Mouse (Mus musculus): ENCODE data around the gene Ankrd50. TPM values are rescaled to one million over a fixed set of nuclear protein-coding genes. Genes with fewer than 3 reads are reported as not detected.

The Ankrd50 gene
- polyA plus RNA-seq, 1 experiment from 2014 or later, result 19.0 TPM

GRCm38 (mm10) chr3:38459507-38460249 is 25.0 kb downstream of the Ankrd50 start:
- H3K36me3 ChIP-seq (replicated peaks), result peaks cover 94% of the 10 kb centered on the region

GRCm38 (mm10) chr3:38457041-38457440 is 27.6 kb downstream of the Ankrd50 start:
- H3K27me3 ChIP-seq (ENCODE audit: poor library complexity, severe bottlenecking), result no peaks in the 10 kb centered on the region
- H3K4me1 ChIP-seq, result no peaks in the 10 kb centered on the region
- no peak overlapping the region for H3K4me3 ChIP-seq
- H3K9me3 ChIP-seq, result no peaks in the 10 kb centered on the region
- WGBS, result 94% methylated on average over 14 of the region's 14 CpGs
- peaks cover 94% of the 10 kb centered on the region for H3K36me3 ChIP-seq (replicated peaks)
- H3K27ac ChIP-seq, result no peak overlapping the region
- DNase-seq (ENCODE audit: extremely low spot score, low spot score), result no peak

More at GRCm38 (mm10) chr3:38459507-38460249, 25.0 kb downstream of the Ankrd50 start:
- H3K9me3 ChIP-seq, result no peaks in the 10 kb centered on the region
- WGBS, result 91% methylated on average over 5 of the region's 5 CpGs
- no peak for DNase-seq (ENCODE audit: extremely low spot score, low spot score)
- no peaks in the 10 kb centered on the region for H3K27me3 ChIP-seq (ENCODE audit: poor library complexity, severe bottlenecking)
- H3K4me3 ChIP-seq, result no peak overlapping the region
- no peaks in the 10 kb centered on the region for H3K4me1 ChIP-seq
- no peak overlapping the region for H3K27ac ChIP-seq

DNA sequence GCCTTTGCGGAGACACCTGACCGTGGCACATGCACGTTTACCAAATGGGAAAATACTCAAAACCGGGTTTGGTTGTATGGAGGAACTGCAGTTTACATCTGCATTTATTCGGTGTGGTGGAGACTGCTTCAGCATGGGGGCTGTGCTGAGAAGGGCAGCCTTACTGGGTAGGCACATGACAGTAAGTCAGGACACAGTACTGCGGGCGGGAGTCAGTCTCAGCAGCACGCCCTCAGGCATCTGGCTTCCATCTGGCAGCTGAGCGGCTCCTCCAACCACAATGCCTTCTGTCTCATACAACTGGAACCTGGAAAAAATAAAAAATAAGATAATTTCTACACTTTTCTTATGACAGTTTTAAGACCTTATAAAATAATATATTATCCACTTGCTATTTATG is 32.4 kb downstream of the Ankrd50 start:
- WGBS, result 87% methylated on average over 9 of the region's 9 CpGs
- Histone ChIP-seq H3K4me3 (no peak overlapping the region), H3K36me3 (replicated peaks) (peaks cover 71% of the 10 kb centered on the region), H3K4me1 (no peaks in the 10 kb centered on the region), H3K27me3 (ENCODE audit: poor library complexity, severe bottlenecking) (no peaks in the 10 kb centered on the region), H3K9me3 (peaks cover 5% of the 10 kb centered on the region; the same call in 1 of the 2 replicates), H3K27ac (no peak overlapping the region)
- no peak for DNase-seq (ENCODE audit: extremely low spot score, low spot score)

DNA sequence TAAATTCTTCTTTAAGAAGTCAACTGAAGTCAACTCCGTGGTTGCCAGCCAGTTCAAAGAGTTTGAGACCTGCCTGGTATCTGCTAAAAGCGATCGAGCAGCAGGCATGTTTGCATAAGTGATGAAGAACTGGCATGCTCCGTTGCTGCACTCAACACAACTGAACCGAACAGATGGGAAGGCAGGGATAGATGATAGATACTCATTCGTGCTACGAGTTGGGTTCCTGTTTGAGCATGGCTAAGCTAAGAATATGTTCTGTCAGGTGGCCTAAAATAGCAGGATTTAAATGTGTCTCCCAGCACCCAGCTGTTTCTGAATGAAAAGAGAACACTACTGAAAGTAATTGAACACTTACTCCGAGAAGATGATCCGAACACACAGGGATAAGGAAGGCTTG is 38.1 kb downstream of the Ankrd50 start:
- peaks cover 3% of the 10 kb centered on the region; the same call in 1 of the 2 replicates for H3K9me3 ChIP-seq
- H3K27ac ChIP-seq, result no peak overlapping the region
- WGBS, result 92% methylated on average over 9 of the region's 9 CpGs
- no peaks in the 10 kb centered on the region for H3K27me3 ChIP-seq (ENCODE audit: poor library complexity, severe bottlenecking)
- H3K4me3 ChIP-seq, result no peak overlapping the region
- peaks cover 10% of the 10 kb centered on the region; the same call in 1 of the 2 replicates for H3K4me1 ChIP-seq
- H3K36me3 ChIP-seq (replicated peaks), result peaks cover 15% of the 10 kb centered on the region
- no peak for DNase-seq (ENCODE audit: extremely low spot score, low spot score)

GRCm38 (mm10) chr3:38443875-38444274 is 40.8 kb downstream of the Ankrd50 start:
- Histone ChIP-seq H3K27me3 (ENCODE audit: poor library complexity, severe bottlenecking) (no peaks in the 10 kb centered on the region), H3K27ac (no peak overlapping the region), H3K4me3 (no peak overlapping the region), H3K9me3 (no peaks in the 10 kb centered on the region), H3K4me1 (peaks cover 10% of the 10 kb centered on the region; the same call in 1 of the 2 replicates), H3K36me3 (replicated peaks) (peaks cover 4% of the 10 kb centered on the region; the same call in 1 of the 2 replicates)
- WGBS, result 70% methylated on average over 4 of the region's 4 CpGs
- no peak for DNase-seq (ENCODE audit: extremely low spot score, low spot score)

DNA sequence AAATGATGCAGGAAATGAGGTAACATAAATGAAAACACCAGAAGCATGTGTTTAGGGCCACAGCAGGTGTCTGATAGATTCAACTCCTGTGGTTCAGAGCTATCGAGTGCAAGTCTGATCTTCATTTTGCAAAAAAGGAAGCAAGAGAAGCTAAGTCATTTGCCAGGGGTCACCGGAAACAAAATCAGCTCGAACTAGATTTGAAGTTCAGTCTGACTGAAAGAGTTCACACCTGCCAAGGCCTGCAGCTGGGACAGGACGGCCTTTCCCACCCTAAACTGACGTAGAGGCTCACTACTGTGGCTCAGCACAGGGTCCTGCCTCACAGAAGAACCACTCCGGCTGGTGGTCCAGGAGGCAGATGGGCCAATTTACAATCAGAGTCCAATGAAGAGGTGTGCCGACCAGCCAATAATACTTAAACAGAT is 44.1 kb downstream of the Ankrd50 start:
- Histone ChIP-seq H3K9me3 (no peaks in the 10 kb centered on the region), H3K4me1 (peaks cover 10% of the 10 kb centered on the region; the same call in 1 of the 2 replicates), H3K4me3 (no peak overlapping the region), H3K27ac (no peak overlapping the region), H3K36me3 (replicated peaks) (no peaks in the 10 kb centered on the region), H3K27me3 (ENCODE audit: poor library complexity, severe bottlenecking) (no peaks in the 10 kb centered on the region)
- WGBS, result 84% methylated on average over 7 of the region's 7 CpGs
- no peak for DNase-seq (ENCODE audit: extremely low spot score, low spot score)

DNA sequence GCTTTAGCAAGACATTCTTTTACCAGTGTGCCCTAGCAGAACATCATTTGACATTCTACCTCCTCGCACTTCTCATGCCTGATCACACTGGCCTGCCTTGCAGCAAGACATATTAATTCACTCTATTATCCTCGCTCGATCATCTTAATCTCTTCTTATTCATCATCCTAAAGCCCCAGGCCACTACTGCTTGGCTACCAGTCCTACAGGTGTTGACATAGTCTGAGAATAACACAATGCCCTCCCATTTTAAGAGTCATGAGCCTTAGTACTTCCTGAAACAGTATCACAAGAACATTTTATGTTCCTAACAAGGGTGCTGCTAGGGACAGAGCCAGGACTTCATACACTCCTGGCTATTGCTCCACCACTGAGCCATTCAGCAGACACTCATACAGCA is 48.0 kb downstream of the Ankrd50 start:
- Histone ChIP-seq H3K27me3 (ENCODE audit: poor library complexity, severe bottlenecking) (no peaks in the 10 kb centered on the region), H3K36me3 (replicated peaks) (no peaks in the 10 kb centered on the region), H3K9me3 (no peaks in the 10 kb centered on the region), H3K4me1 (peaks cover 11% of the 10 kb centered on the region), H3K4me3 (no peak overlapping the region), H3K27ac (no peak overlapping the region)
- WGBS, result 93% methylated on average over 3 of the region's 3 CpGs
- DNase-seq (ENCODE audit: extremely low spot score, low spot score), result no peak

GRCm38 (mm10) chr3:38435828-38436227 is 48.8 kb downstream of the Ankrd50 start:
- H3K9me3 ChIP-seq, result no peaks in the 10 kb centered on the region
- H3K27me3 ChIP-seq (ENCODE audit: poor library complexity, severe bottlenecking), result no peaks in the 10 kb centered on the region
- no peak overlapping the region for H3K27ac ChIP-seq
- DNase-seq (ENCODE audit: extremely low spot score, low spot score), result no peak
- H3K4me1 ChIP-seq, result peaks cover 14% of the 10 kb centered on the region
- 93% methylated on average over 6 of the region's 6 CpGs for WGBS
- no peaks in the 10 kb centered on the region for H3K36me3 ChIP-seq (replicated peaks)
- H3K4me3 ChIP-seq, result no peak overlapping the region

DNA sequence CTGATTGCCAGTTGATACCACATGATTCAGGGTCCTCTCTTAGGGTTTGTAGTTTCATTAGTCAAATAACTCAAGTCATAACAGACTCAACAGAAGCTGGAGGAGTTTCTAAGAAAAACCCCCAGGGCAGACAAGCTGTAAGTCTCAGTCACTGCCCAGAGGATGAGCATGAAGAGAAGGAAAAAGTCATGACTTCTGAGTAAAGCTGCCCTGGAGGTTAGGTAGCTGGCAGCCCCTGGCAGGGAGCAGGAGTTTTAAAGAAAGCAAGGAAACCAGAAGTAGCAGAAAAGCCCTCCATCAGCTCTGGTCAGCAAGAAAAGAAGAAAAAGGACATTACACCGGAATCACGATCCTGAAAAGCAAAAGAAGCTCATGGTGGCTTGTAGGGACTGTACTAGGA is 50.2 kb downstream of the Ankrd50 start:
- H3K27ac ChIP-seq, result no peak overlapping the region
- no peaks in the 10 kb centered on the region for H3K27me3 ChIP-seq (ENCODE audit: poor library complexity, severe bottlenecking)
- no peaks in the 10 kb centered on the region for H3K9me3 ChIP-seq
- 90% methylated on average over 2 of the region's 2 CpGs for WGBS
- DNase-seq (ENCODE audit: extremely low spot score, low spot score), result no peak
- H3K4me3 ChIP-seq, result no peak overlapping the region
- no peaks in the 10 kb centered on the region for H3K36me3 ChIP-seq (replicated peaks)
- H3K4me1 ChIP-seq, result peaks cover 14% of the 10 kb centered on the region

DNA sequence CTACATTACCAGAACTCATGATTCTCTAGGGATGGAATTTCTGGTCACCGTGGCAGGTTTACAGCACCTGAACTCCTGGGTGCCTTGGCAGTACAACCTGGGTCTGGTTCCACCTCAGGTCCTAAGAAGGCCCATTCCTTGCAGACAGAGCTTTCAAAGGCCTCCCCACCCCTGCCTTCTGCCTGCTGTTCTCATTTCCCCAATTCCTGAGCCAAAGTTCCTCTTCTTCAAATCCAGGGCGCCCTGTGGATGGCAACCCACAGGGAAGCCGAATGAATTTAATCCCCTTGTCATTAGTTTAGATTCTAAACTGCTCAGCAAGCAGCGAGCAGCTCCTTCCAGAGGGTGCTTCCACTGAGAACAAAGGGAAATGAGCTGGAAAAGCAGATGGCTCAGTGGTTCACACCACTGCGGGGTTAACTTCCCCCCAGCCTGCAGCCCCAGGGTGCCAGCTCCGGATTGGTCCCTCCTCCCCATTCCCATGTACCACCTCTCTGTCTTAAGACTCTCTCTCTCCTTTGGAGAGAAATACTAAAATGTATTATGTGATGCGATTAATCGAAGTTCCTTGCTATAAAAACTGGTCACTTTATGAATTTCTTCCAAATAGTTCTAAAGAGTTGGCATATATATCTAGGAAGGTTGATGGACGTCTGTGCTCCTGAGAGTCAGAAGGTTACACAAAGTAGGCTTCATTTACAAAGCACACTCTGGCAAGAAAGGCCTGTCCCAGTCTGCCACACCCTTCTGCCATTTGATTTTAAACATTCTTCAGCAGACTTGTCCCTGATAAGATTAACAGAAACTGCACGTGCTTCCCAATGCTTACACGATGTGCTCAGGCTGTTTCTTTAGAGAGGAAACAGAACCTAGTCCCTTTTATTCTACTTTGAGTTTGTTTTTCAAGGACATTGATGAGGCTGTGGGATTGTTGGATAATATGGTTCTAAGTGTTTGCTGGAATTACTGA is 50.9 kb downstream of the Ankrd50 start:
- H3K4me1 ChIP-seq, result peaks cover 14% of the 10 kb centered on the region

DNA sequence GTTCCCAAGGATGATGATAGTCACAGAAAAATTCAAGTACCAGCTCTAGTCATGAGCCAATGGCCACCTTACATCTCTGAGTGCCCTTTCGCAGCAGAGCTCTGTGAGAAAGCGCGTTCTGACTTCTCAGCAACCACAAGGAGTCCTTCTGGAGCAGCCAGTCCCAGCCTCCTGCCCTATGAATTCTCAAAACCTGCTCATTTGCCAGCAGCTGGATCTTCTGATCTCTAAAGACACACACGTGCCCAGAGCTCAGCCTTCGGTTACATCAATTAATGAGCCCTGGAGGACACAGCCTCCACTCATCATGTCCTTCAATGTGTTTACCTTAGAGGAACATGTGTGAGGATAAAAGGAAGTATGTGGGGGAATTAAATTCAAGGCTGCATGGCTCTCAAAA is 53.2 kb downstream of the Ankrd50 start:
- no peaks in the 10 kb centered on the region for H3K36me3 ChIP-seq (replicated peaks)
- WGBS, result 85% methylated on average over 5 of the region's 5 CpGs
- no peak overlapping the region for H3K4me3 ChIP-seq
- no peak overlapping the region for H3K27ac ChIP-seq
- H3K4me1 ChIP-seq, result peaks cover 14% of the 10 kb centered on the region
- no peaks in the 10 kb centered on the region for H3K9me3 ChIP-seq
- no peaks in the 10 kb centered on the region for H3K27me3 ChIP-seq (ENCODE audit: poor library complexity, severe bottlenecking)
- no peak for DNase-seq (ENCODE audit: extremely low spot score, low spot score)

More for the DNA sequence above, 50.9 kb downstream of the Ankrd50 start:
- H3K36me3 ChIP-seq (replicated peaks), result no peaks in the 10 kb centered on the region
- no peak overlapping the region for H3K4me3 ChIP-seq
- H3K27me3 ChIP-seq (ENCODE audit: poor library complexity, severe bottlenecking), result no peaks in the 10 kb centered on the region
- WGBS, result 12% methylated on average over 11 of the region's 11 CpGs
- no peak for DNase-seq (ENCODE audit: extremely low spot score, low spot score)
- no peaks in the 10 kb centered on the region for H3K9me3 ChIP-seq
- H3K27ac ChIP-seq, result peak overlapping the region; percentile 62; the same call in 1 of the 2 replicates

DNA sequence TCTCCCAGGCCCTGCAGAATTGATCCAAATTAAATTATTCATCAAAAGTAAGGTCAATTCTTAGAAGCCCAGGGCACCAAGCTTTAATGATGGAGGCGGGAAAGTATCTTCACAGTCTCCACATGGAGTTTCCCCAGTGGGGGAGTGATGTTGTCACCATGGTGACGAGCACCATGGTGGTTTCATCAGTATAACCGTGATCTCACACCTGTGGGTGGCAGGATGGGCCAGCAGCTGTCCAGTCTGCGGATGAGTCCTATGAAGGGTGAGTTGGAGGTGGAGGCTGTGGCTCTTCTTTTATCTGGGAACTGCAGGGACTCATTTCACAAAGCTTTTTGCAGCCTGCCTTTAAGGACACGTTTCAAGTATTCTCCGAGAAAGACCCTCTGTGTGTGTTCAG is 53.6 kb downstream of the Ankrd50 start:
- H3K36me3 ChIP-seq (replicated peaks), result no peaks in the 10 kb centered on the region
- DNase-seq (ENCODE audit: extremely low spot score, low spot score), result no peak
- no peak overlapping the region for H3K4me3 ChIP-seq
- H3K27ac ChIP-seq, result no peak overlapping the region
- 82% methylated on average over 6 of the region's 6 CpGs for WGBS
- no peaks in the 10 kb centered on the region for H3K27me3 ChIP-seq (ENCODE audit: poor library complexity, severe bottlenecking)
- no peaks in the 10 kb centered on the region for H3K9me3 ChIP-seq
- peaks cover 14% of the 10 kb centered on the region for H3K4me1 ChIP-seq
